Mouse (Mus musculus): ENCODE measurements around the gene Limd1. TPM values are rescaled to one million over a fixed set of nuclear protein-coding genes. Genes with fewer than 3 reads are reported as not detected.

The Limd1 gene
- total and polyA plus RNA-seq, 3 experiments, result 28.7 to 48.8 (median 33.0) TPM

Other genes with a start within 250 kb of the Limd1 start
- 10 to 100 TPM in 1 of 2 experiments, 1 to 10 TPM in 1; 4.5 to 11.0 TPM for gene Tmem158, start 217.9 kb upstream of the Limd1 start, total RNA-seq (2021)
- 42.7 and 50.3 TPM in 2 replicates for gene Tmem158, start 217.9 kb upstream of the Limd1 start, polyA plus RNA-seq (2012; rRNA removed)
- gene Lars2, start 111.8 kb upstream of the Limd1 start, total RNA-seq (2021), result 10 to 100 TPM; 40.0 to 81.2 TPM
- gene Lars2, start 111.8 kb upstream of the Limd1 start, polyA plus RNA-seq (2012; rRNA removed), result 45.6 and 59.1 TPM in 2 replicates
- 100 to 1,000 TPM in 1 of 2 experiments, 10 to 100 TPM in 1; 75.2 to 160 TPM for gene Sacm1l, start 51.1 kb downstream of the Limd1 start, total RNA-seq (2021)
- 1.8 and 2.3 TPM in 2 replicates for gene Sacm1l, start 51.1 kb downstream of the Limd1 start, polyA plus RNA-seq (2012; rRNA removed)
- under 1 TPM in 1 of 2 experiments, not detected in 1; 0.10 TPM for gene Slc6a20b, start 153.9 kb downstream of the Limd1 start, total RNA-seq (2021)
- not detected in 2 replicates for gene Slc6a20b, start 153.9 kb downstream of the Limd1 start, polyA plus RNA-seq (2012; rRNA removed)
- gene Ccr9, start 199.7 kb downstream of the Limd1 start, total RNA-seq (2021), result not detected
- 0.04 and 0.20 TPM in 2 replicates for gene Ccr9, start 199.7 kb downstream of the Limd1 start, polyA plus RNA-seq (2012; rRNA removed)
- under 1 TPM in 1 of 2 experiments, not detected in 1; 0.29 TPM for gene Slc6a20a, start 200.2 kb downstream of the Limd1 start, total RNA-seq (2021)
- gene Slc6a20a, start 200.2 kb downstream of the Limd1 start, polyA plus RNA-seq (2012; rRNA removed), result 0.09 and 0.44 TPM in 2 replicates
- 10 to 100 TPM; 44.7 to 55.5 TPM for gene Lztfl1, start 239.0 kb downstream of the Limd1 start, total RNA-seq (2021)
- gene Lztfl1, start 239.0 kb downstream of the Limd1 start, polyA plus RNA-seq (2012; rRNA removed), result 0.74 and 1.1 TPM in 2 replicates

Data from adrenal gland, adult 2 months (tissue).